ENCODE assay signal across 9 mouse cellular contexts in the genomic region with DNA sequence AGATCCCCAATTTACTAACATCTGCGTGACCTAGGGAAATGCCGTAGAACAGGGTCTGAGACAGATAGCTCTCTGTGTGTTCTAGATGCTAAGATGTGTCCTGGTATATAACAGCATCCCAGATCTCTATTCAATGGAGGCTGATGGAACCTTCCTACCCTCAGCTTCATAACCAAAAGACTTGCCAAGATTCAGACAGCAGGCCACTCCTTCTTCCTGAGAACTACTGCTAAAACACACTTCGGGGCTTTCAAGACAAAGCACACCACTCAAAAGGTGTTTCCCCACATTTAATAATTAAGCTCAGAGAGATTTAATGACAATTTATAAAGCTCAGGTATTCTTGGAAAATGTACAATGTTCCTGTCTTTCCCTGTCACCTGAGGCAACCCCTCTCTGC.
DNase-seq lines count a peak whose midpoint lies in the region; ATAC-seq and TF ChIP-seq lines count a peak whose summit lies in the region.
"Had no signal": no experiment of that assay in that cellular context is flagged by ENCODE, and none has a peak within 500 bp of the region (broad histone marks: within the 10 kb centered on the region; RNA-seq: fewer than 3 reads in every experiment).

No protein-coding gene starts in this region.

- DNase-seq in heart, postnatal 25 days (ENCODE audit: low spot score), result no peak
- DNase-seq in midbrain, embryonic 14.5 days, result no peak
- DNase-seq in stomach, postnatal 0 days (ENCODE audit: low spot score), result no peak
- DNase-seq in B cell, adult 2 months, result no peak
- DNase-seq: cerebellum, adult 9-10 months had no signal

- H3K4me1 ChIP-seq in heart, embryonic 14.5 days (ENCODE audit: control insufficient read depth in 2 of 2, insufficient read depth in 2 of 2, low read length in 2 of 2), result peaks cover 16 to 59% of the 10 kb centered on the region in 2 experiments
- H3K4me1 ChIP-seq in midbrain, embryonic 12.5 days, result peaks cover 33% of the 10 kb centered on the region
- peaks cover 4% of the 10 kb centered on the region; the same call in 1 of the 2 replicates for H3K4me1 ChIP-seq in midbrain, embryonic 14.5 days (ENCODE audit: control insufficient read depth, insufficient read depth, low read length)
- H3K4me1 ChIP-seq in limb, embryonic 12.5 days (replicated peaks), result peaks cover 46% of the 10 kb centered on the region
- 0 out of 2 replicates have a peak, but pooled peaks cover 3% of the 10 kb centered on the region for H3K4me1 ChIP-seq in stomach, postnatal 0 days (replicated peaks; ENCODE audit: control insufficient read depth, insufficient read depth)

- intact Hi-C loops in heart, postnatal 25 days (cut with DNase I), result loop anchor here (5.0 kb wide), 2 partner anchors 45 to 85 kb away; no protein-coding TSS in a partner anchor

- no peak for TF ChIP-seq EP300 in stomach, postnatal 0 days (optimal IDR thresholded peaks at IDR 0.05)

- H3K9me3 ChIP-seq in heart, embryonic 14.5 days (ENCODE audit: control insufficient read depth, low read length), result no peaks in the 10 kb centered on the region
- no peaks in the 10 kb centered on the region for H3K9me3 ChIP-seq in midbrain, embryonic 12.5 days
- H3K9me3 ChIP-seq in midbrain, embryonic 14.5 days (ENCODE audit: control insufficient read depth, low read length), result no peaks in the 10 kb centered on the region
- H3K9me3 ChIP-seq in limb, embryonic 12.5 days, result no peaks in the 10 kb centered on the region
- no peaks in the 10 kb centered on the region for H3K9me3 ChIP-seq in stomach, postnatal 0 days (ENCODE audit: control insufficient read depth, low read length)

- TF ChIP-seq CTCF in stomach, postnatal 0 days (IDR thresholded peaks at IDR 0.05; ENCODE audit: low read depth), result no peak

- H3K36me3 ChIP-seq in heart, embryonic 14.5 days (ENCODE audit: control insufficient read depth, insufficient read depth, low read length), result no peaks in the 10 kb centered on the region
- H3K36me3 ChIP-seq in midbrain, embryonic 12.5 days, result no peaks in the 10 kb centered on the region
- no peaks in the 10 kb centered on the region for H3K36me3 ChIP-seq in midbrain, embryonic 14.5 days (ENCODE audit: control insufficient read depth, insufficient read depth, low read length)
- no peaks in the 10 kb centered on the region for H3K36me3 ChIP-seq in limb, embryonic 12.5 days
- no peaks in the 10 kb centered on the region for H3K36me3 ChIP-seq in stomach, postnatal 0 days (ENCODE audit: control insufficient read depth, insufficient read depth, low read length)

- H3K4me3 ChIP-seq in heart, embryonic 14.5 days (ENCODE audit: control insufficient read depth in 1 of 2, insufficient read depth in 1 of 2, low read depth in 1 of 2, low read length in 2 of 2), result peak overlapping the region; percentile 45 to 62; a peak in 3 of 4 replicates
- no peak overlapping the region for H3K4me3 ChIP-seq in midbrain, embryonic 12.5 days
- H3K4me3 ChIP-seq in midbrain, embryonic 14.5 days (replicated peaks; ENCODE audit: low read depth, low read length), result no peak overlapping the region
- H3K4me3 ChIP-seq in limb, embryonic 12.5 days (replicated peaks), result peak overlapping the region; percentile 68
- 0 out of 2 replicates have a peak overlapping the region, but pooled peaks have one; percentile 5 for H3K4me3 ChIP-seq in stomach, postnatal 0 days (ENCODE audit: low read depth, low read length)

- no peaks in the 10 kb centered on the region for H3K27me3 ChIP-seq in heart, embryonic 14.5 days (ENCODE audit: control insufficient read depth, insufficient read depth, low read length)
- H3K27me3 ChIP-seq in midbrain, embryonic 12.5 days, result no peaks in the 10 kb centered on the region
- H3K27me3 ChIP-seq in midbrain, embryonic 14.5 days (ENCODE audit: control insufficient read depth, insufficient read depth, low read length), result no peaks in the 10 kb centered on the region
- H3K27me3 ChIP-seq in limb, embryonic 12.5 days, result no peaks in the 10 kb centered on the region
- H3K27me3 ChIP-seq in stomach, postnatal 0 days (ENCODE audit: control insufficient read depth, insufficient read depth, low read length), result no peaks in the 10 kb centered on the region

- no peak for ATAC-seq in heart, embryonic 14.5 days (ENCODE audit: insufficient number of reproducible peaks, insufficient read depth, low FRiP score, low read depth)
- no peak for ATAC-seq in midbrain, embryonic 12.5 days (ENCODE audit: low FRiP score, low read depth)
- ATAC-seq in midbrain, embryonic 14.5 days (ENCODE audit: low FRiP score, low TSS enrichment), result no peak
- ATAC-seq in limb, embryonic 12.5 days (ENCODE audit: insufficient number of reproducible peaks, insufficient read depth, low FRiP score, low TSS enrichment, low read depth), result no peak
- ATAC-seq in stomach, postnatal 0 days (ENCODE audit: low FRiP score, low TSS enrichment), result no peak
- ATAC-seq in cerebellum, adult (ENCODE audit: insufficient number of reproducible peaks, low FRiP score, low TSS enrichment), result no peak

- WGBS in heart, embryonic 14.5 days, result 72% methylated on average over 3 of the region's 3 CpGs
- WGBS in midbrain, embryonic 12.5 days, result 85% methylated on average over 3 of the region's 3 CpGs
- 90% methylated on average over 3 of the region's 3 CpGs for WGBS in midbrain, embryonic 14.5 days
- 81% methylated on average over 3 of the region's 3 CpGs for WGBS in limb, embryonic 12.5 days
- WGBS in stomach, postnatal 0 days, result 61% methylated on average over 3 of the region's 3 CpGs

- peak overlapping the region; percentile 89 for H3K9ac ChIP-seq in heart, embryonic 14.5 days (ENCODE audit: low read length)
- H3K9ac ChIP-seq in midbrain, embryonic 12.5 days (replicated peaks), result no peak overlapping the region
- no peak overlapping the region for H3K9ac ChIP-seq in midbrain, embryonic 14.5 days (replicated peaks; ENCODE audit: low read length)
- H3K9ac ChIP-seq in limb, embryonic 12.5 days (replicated peaks), result 0 out of 2 replicates have a peak overlapping the region, but pooled peaks have one; percentile 91
- no peak overlapping the region for H3K9ac ChIP-seq in stomach, postnatal 0 days (ENCODE audit: low read length)

- H3K27ac ChIP-seq in heart, embryonic 14.5 days (replicated peaks in 1 of 2; ENCODE audit: control insufficient read depth in 1 of 2, insufficient read depth in 1 of 2, low read depth in 2 of 2, low read length in 2 of 2), result peak overlapping the region; percentile 32 to 87; a peak in 3 of 4 replicates
- no peak overlapping the region for H3K27ac ChIP-seq in midbrain, embryonic 12.5 days (replicated peaks)
- H3K27ac ChIP-seq in midbrain, embryonic 14.5 days (replicated peaks; ENCODE audit: low read depth, low read length), result no peak overlapping the region
- H3K27ac ChIP-seq in limb, embryonic 12.5 days, result no peak overlapping the region
- no peak overlapping the region for H3K27ac ChIP-seq in stomach, postnatal 0 days (replicated peaks)

- peak overlapping the region; percentile 68 for H3K4me2 ChIP-seq in heart, embryonic 14.5 days (ENCODE audit: low read length)
- peak overlapping the region; percentile 86 for H3K4me2 ChIP-seq in midbrain, embryonic 12.5 days (replicated peaks)
- no peak overlapping the region for H3K4me2 ChIP-seq in midbrain, embryonic 14.5 days (ENCODE audit: low read length)
- peak overlapping the region; percentile 72 for H3K4me2 ChIP-seq in limb, embryonic 12.5 days
- H3K4me2 ChIP-seq in stomach, postnatal 0 days (replicated peaks; ENCODE audit: low read depth), result peak overlapping the region; percentile 91

Comparison
In these comparisons a context has a peak if more than half of its experiments do, and no peak if none do; other contexts are left out.
1. H3K27ac ChIP-seq: peak in heart, embryonic 14.5 days (2 of 2); none in midbrain, embryonic 12.5 days (single experiment), midbrain, embryonic 14.5 days (single experiment), limb, embryonic 12.5 days (single experiment) and stomach, postnatal 0 days (single experiment).
2. H3K4me3 ChIP-seq: peak in heart, embryonic 14.5 days (2 of 2), limb, embryonic 12.5 days (single experiment) and stomach, postnatal 0 days (single experiment); none in midbrain, embryonic 12.5 days (single experiment) and midbrain, embryonic 14.5 days (single experiment).
3. H3K9ac ChIP-seq: peak in heart, embryonic 14.5 days (single experiment) and limb, embryonic 12.5 days (single experiment); none in midbrain, embryonic 12.5 days (single experiment), midbrain, embryonic 14.5 days (single experiment) and stomach, postnatal 0 days (single experiment).